Comparison of ENCODE assay signal across 28 mouse cellular contexts in the genomic region with DNA sequence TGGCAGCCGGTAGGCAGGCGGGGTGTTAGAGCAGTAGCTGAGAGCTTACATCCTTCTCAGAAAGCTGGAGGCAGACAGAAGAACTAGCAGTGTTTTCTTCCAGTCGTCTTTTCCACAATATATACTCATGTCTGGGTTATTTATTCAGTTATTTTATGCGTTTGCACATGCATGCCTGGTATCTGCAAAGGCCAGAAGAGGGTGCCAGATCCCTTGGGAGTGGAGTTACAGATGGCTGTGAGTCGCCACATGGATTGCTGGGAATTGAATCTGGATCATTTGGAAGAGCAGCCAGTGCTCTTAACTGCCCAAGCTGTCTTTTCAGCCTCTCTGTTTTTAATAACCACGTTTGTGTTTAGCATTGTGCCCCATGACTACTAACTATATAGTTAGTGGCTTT. TPM values are rescaled to one million over a fixed set of nuclear protein-coding genes. Genes with fewer than 3 reads are reported as not detected.
DNase-seq lines count a peak whose midpoint lies in the region; ATAC-seq and TF ChIP-seq lines count a peak whose summit lies in the region.
"Had no signal": no experiment of that assay in that cellular context is flagged by ENCODE, and none has a peak within 500 bp of the region (broad histone marks: within the 10 kb centered on the region; RNA-seq: fewer than 3 reads in every experiment).

No protein-coding gene starts in this region.

- POLR2A ChIA-PET in Patski (lab: Charles Lee): no interaction called here

- ATAC-seq in kidney, postnatal 0 days (replicated peaks; ENCODE audit: low FRiP score, low read depth): no peak
- no peak for ATAC-seq in kidney, embryonic 16.5 days (ENCODE audit: low FRiP score, low TSS enrichment)
- no peak for ATAC-seq in Patski
- no peak for ATAC-seq in erythroid progenitor cell, adult 5-6 weeks (replicated peaks; ENCODE audit: low FRiP score, poor library complexity, severe bottlenecking)
- no peak for ATAC-seq in erythroblast, adult 5-6 weeks (replicated peaks; ENCODE audit: low FRiP score, poor library complexity, severe bottlenecking)
- ATAC-seq: activated CD4-positive, CD25-positive, alpha-beta regulatory T cell, adult 4 months; intestine, embryonic 16.5 days had no signal

- in situ Hi-C loops in Patski (cut with MboI; ENCODE audit: low pct_unique_long_range_greater_than_20kb): no loop called here

- H3K27ac ChIP-seq in gastrocnemius, adult 2 months: no peak overlapping the region
- H3K27ac ChIP-seq in kidney, postnatal 0 days: no peak overlapping the region
- H3K27ac ChIP-seq in kidney, embryonic 16.5 days (ENCODE audit: low read length): no peak overlapping the region
- H3K27ac ChIP-seq: embryonic facial prominence, embryonic 15.5 days; forebrain, embryonic 12.5 days; heart, embryonic 15.5 days; hindbrain, embryonic 10.5 days; hindbrain, embryonic 14.5 days had no signal

- intact Hi-C loops in gastrocnemius, adult 2 months (cut with DNase I): no loop called here

- CTCF ChIA-PET in Patski (lab: Charles Lee): interaction anchor here (1.4 kb wide), 1 partner anchor 19 kb away, joined by 3 read pairs; no protein-coding TSS in a partner anchor

- DNase-seq in gastrocnemius, adult 2 months: no peak
- no peak for DNase-seq in gastrocnemius, adult 18-20 months (ENCODE audit: low spot score)
- no peak for DNase-seq in kidney, postnatal 0 days (ENCODE audit: low spot score)
- peak; percentile 25 for DNase-seq in 3T3-L1 (ENCODE audit: low read depth, low spot score)
- no peak for DNase-seq in Patski (ENCODE audit: low read depth, low spot score)
- DNase-seq: adrenal gland, postnatal 14 days; cerebellum, adult 11-12 months; cerebellum, adult 9-10 months; embryo, embryonic 11 days; gastrocnemius, postnatal 10 days; heart, adult 18-20 months had no signal

- no peaks in the 10 kb centered on the region for H3K9me3 ChIP-seq in kidney, postnatal 0 days (replicated peaks; ENCODE audit: low read length)
- no peaks in the 10 kb centered on the region for H3K9me3 ChIP-seq in kidney, embryonic 16.5 days (ENCODE audit: low read length)
- H3K9me3 ChIP-seq: embryonic facial prominence, embryonic 15.5 days; forebrain, embryonic 12.5 days; heart, embryonic 15.5 days; hindbrain, embryonic 10.5 days had no signal

- no peaks in the 10 kb centered on the region for H3K27me3 ChIP-seq in kidney, postnatal 0 days (ENCODE audit: insufficient read depth, low read length)
- H3K27me3 ChIP-seq in kidney, embryonic 16.5 days (ENCODE audit: insufficient read depth, low read length): no peaks in the 10 kb centered on the region
- H3K27me3 ChIP-seq in Patski: no peaks in the 10 kb centered on the region
- H3K27me3 ChIP-seq: CH12.LX; embryonic facial prominence, embryonic 15.5 days; forebrain, embryonic 12.5 days; heart, embryonic 15.5 days had no signal

- 0 out of 2 replicates have a peak, but pooled peaks have one; percentile 3 for TF ChIP-seq CTCF in gastrocnemius, adult 2 months (IDR thresholded peaks at IDR 0.05)
- TF ChIP-seq CTCF in kidney, postnatal 0 days (IDR thresholded peaks at IDR 0.05; ENCODE audit: low read depth): peak; percentile 22; the same call in 1 of the 2 replicates
- peak; percentile 65 for TF ChIP-seq CTCF in Patski (IDR thresholded peaks at IDR 0.05)

- 89% methylated on average over 6 of the region's 6 CpGs for WGBS in kidney, postnatal 0 days
- WGBS in kidney, embryonic 16.5 days: 84% methylated on average over 6 of the region's 6 CpGs

- no peaks in the 10 kb centered on the region for H3K4me1 ChIP-seq in kidney, postnatal 0 days (replicated peaks; ENCODE audit: insufficient read depth, low read length)
- no peaks in the 10 kb centered on the region for H3K4me1 ChIP-seq in kidney, embryonic 16.5 days (ENCODE audit: insufficient read depth, low read length)
- H3K4me1 ChIP-seq: embryonic facial prominence, embryonic 15.5 days; forebrain, embryonic 12.5 days; heart, embryonic 15.5 days; hindbrain, embryonic 10.5 days had no signal

- H3K4me3 ChIP-seq in gastrocnemius, adult 2 months: no peak overlapping the region
- no peak overlapping the region for H3K4me3 ChIP-seq in kidney, postnatal 0 days (replicated peaks; ENCODE audit: low read depth, low read length)
- no peak overlapping the region for H3K4me3 ChIP-seq in kidney, embryonic 16.5 days (ENCODE audit: low read length)
- H3K4me3 ChIP-seq: embryonic facial prominence, embryonic 15.5 days; forebrain, embryonic 12.5 days; heart, embryonic 15.5 days; hindbrain, embryonic 10.5 days had no signal

- no peak overlapping the region for H3K4me2 ChIP-seq in kidney, postnatal 0 days (ENCODE audit: low read length)
- no peak overlapping the region for H3K4me2 ChIP-seq in kidney, embryonic 16.5 days (replicated peaks; ENCODE audit: low read depth, low read length)
- H3K4me2 ChIP-seq: embryonic facial prominence, embryonic 15.5 days; forebrain, embryonic 12.5 days; heart, embryonic 11.5 days; heart, embryonic 15.5 days; hindbrain, embryonic 14.5 days had no signal

- peaks cover 4% of the 10 kb centered on the region; the same call in 1 of the 2 replicates for H3K36me3 ChIP-seq in kidney, postnatal 0 days (ENCODE audit: insufficient read depth, low read length)
- peaks cover 4% of the 10 kb centered on the region; the same call in 1 of the 2 replicates for H3K36me3 ChIP-seq in kidney, embryonic 16.5 days (ENCODE audit: insufficient read depth, low read length)

- H3K9ac ChIP-seq in kidney, postnatal 0 days (ENCODE audit: low read depth, low read length): no peak overlapping the region
- H3K9ac ChIP-seq in kidney, embryonic 16.5 days (replicated peaks; ENCODE audit: low read length): no peak overlapping the region
- H3K9ac ChIP-seq: embryonic facial prominence, embryonic 15.5 days; forebrain, embryonic 12.5 days; heart, embryonic 15.5 days; hindbrain, embryonic 14.5 days had no signal

RNA-seq across cellular contexts. Expression of gene Fancd2, which starts 10.1 kb away (rescaled TPM):
- under 1 TPM; 0.10 to 0.28 TPM for total RNA-seq in gastrocnemius, adult 2 months (2021)
- under 1 TPM; 0.09 to 0.32 TPM for total RNA-seq in gastrocnemius, adult 18-20 months (2021)
- polyA plus RNA-seq in kidney, postnatal 0 days (2015; fragmentation: Nextera tagmentation; extraction: Ambion mirVana): 3.0 and 5.1 TPM in 2 replicates
- 10.7 and 12.0 TPM in 2 replicates for polyA plus RNA-seq in kidney, embryonic 16.5 days (2015; fragmentation: Nextera tagmentation; extraction: Ambion mirVana)
- 8.2 TPM for polyA plus RNA-seq in Patski (2021)
- total RNA-seq in erythroid progenitor cell, adult 5-6 weeks (2015; ENCODE audit: low replicate concordance): 33.9 and 57.8 TPM in 2 replicates
- 28.6 and 48.3 TPM in 2 replicates for total RNA-seq in erythroid progenitor cell, adult 5-6 weeks (2017; ENCODE audit: low replicate concordance)
- 27.8 and 40.3 TPM in 2 replicates for total RNA-seq in erythroblast, adult 5-6 weeks (2015; ENCODE audit: low replicate concordance)
- 32.1 and 36.5 TPM in 2 replicates for total RNA-seq in erythroblast, adult 5-6 weeks (2017; ENCODE audit: low replicate concordance)

RNA-seq across cellular contexts. Expression of gene Emc3, which starts 10.2 kb away (rescaled TPM):
- total RNA-seq in gastrocnemius, adult 2 months (2021): 10 to 100 TPM; 54.9 to 63.2 TPM
- total RNA-seq in gastrocnemius, adult 18-20 months (2021): 10 to 100 TPM; 53.8 to 59.1 TPM
- 114 and 118 TPM in 2 replicates for polyA plus RNA-seq in kidney, postnatal 0 days (2015; fragmentation: Nextera tagmentation; extraction: Ambion mirVana)
- 120 and 122 TPM in 2 replicates for polyA plus RNA-seq in kidney, embryonic 16.5 days (2015; fragmentation: Nextera tagmentation; extraction: Ambion mirVana)
- 162 TPM for polyA plus RNA-seq in Patski (2021)
- total RNA-seq in erythroid progenitor cell, adult 5-6 weeks (2015; ENCODE audit: low replicate concordance): 23.5 and 67.8 TPM in 2 replicates
- total RNA-seq in erythroid progenitor cell, adult 5-6 weeks (2017; ENCODE audit: low replicate concordance): 15.2 and 28.4 TPM in 2 replicates
- 21.5 and 28.8 TPM in 2 replicates for total RNA-seq in erythroblast, adult 5-6 weeks (2015; ENCODE audit: low replicate concordance)
- total RNA-seq in erythroblast, adult 5-6 weeks (2017; ENCODE audit: low replicate concordance): 18.2 and 21.3 TPM in 2 replicates

RNA-seq across cellular contexts. Expression of gene Prrt3, which starts 39.9 kb away (rescaled TPM):
- under 1 TPM; 0.08 to 0.11 TPM for total RNA-seq in gastrocnemius, adult 2 months (2021)
- total RNA-seq in gastrocnemius, adult 18-20 months (2021): under 1 TPM in 1 of 2 experiments, not detected in 1; 0.07 TPM
- polyA plus RNA-seq in kidney, postnatal 0 days (2015; fragmentation: Nextera tagmentation; extraction: Ambion mirVana): 0.52 and 0.55 TPM in 2 replicates
- polyA plus RNA-seq in kidney, embryonic 16.5 days (2015; fragmentation: Nextera tagmentation; extraction: Ambion mirVana): 0.97 and 0.99 TPM in 2 replicates
- 0.63 TPM for polyA plus RNA-seq in Patski (2021)
- total RNA-seq in erythroid progenitor cell, adult 5-6 weeks (2015; ENCODE audit: low replicate concordance): not detected in 2 replicates
- total RNA-seq in erythroid progenitor cell, adult 5-6 weeks (2017; ENCODE audit: low replicate concordance): not detected in 2 replicates
- not detected in 2 replicates for total RNA-seq in erythroblast, adult 5-6 weeks (2015; ENCODE audit: low replicate concordance)
- total RNA-seq in erythroblast, adult 5-6 weeks (2017; ENCODE audit: low replicate concordance): 0.34 TPM in 1 of 2 replicates, not detected in the other
- total RNA-seq: CH12.LX; common myeloid progenitor, adult 5-6 weeks; heart, adult 18-20 months; heart, postnatal 25 days had no signal

RNA-seq across cellular contexts. Expression of gene Creld1, which starts 58.5 kb away (rescaled TPM):
- total RNA-seq in gastrocnemius, adult 2 months (2021): 10 to 100 TPM; 47.5 to 54.4 TPM
- 10 to 100 TPM; 42.1 to 45.1 TPM for total RNA-seq in gastrocnemius, adult 18-20 months (2021)
- 25.7 and 28.7 TPM in 2 replicates for polyA plus RNA-seq in kidney, postnatal 0 days (2015; fragmentation: Nextera tagmentation; extraction: Ambion mirVana)
- 43.4 and 45.8 TPM in 2 replicates for polyA plus RNA-seq in kidney, embryonic 16.5 days (2015; fragmentation: Nextera tagmentation; extraction: Ambion mirVana)
- polyA plus RNA-seq in Patski (2021): 131 TPM
- total RNA-seq in erythroid progenitor cell, adult 5-6 weeks (2015; ENCODE audit: low replicate concordance): not detected in 2 replicates
- not detected in 2 replicates for total RNA-seq in erythroid progenitor cell, adult 5-6 weeks (2017; ENCODE audit: low replicate concordance)
- total RNA-seq in erythroblast, adult 5-6 weeks (2015; ENCODE audit: low replicate concordance): not detected in 2 replicates
- total RNA-seq in erythroblast, adult 5-6 weeks (2017; ENCODE audit: low replicate concordance): 2.7 TPM in 1 of 2 replicates, not detected in the other

RNA-seq across cellular contexts. Expression of gene Fancd2os, which starts 58.9 kb away (rescaled TPM):
- total RNA-seq in gastrocnemius, adult 2 months (2021): not detected
- not detected for total RNA-seq in gastrocnemius, adult 18-20 months (2021)
- 1.6 TPM in 2 replicates for polyA plus RNA-seq in kidney, postnatal 0 days (2015; fragmentation: Nextera tagmentation; extraction: Ambion mirVana)
- 0.68 and 1.1 TPM in 2 replicates for polyA plus RNA-seq in kidney, embryonic 16.5 days (2015; fragmentation: Nextera tagmentation; extraction: Ambion mirVana)
- polyA plus RNA-seq in Patski (2021): not detected
- not detected in 2 replicates for total RNA-seq in erythroid progenitor cell, adult 5-6 weeks (2015; ENCODE audit: low replicate concordance)
- total RNA-seq in erythroid progenitor cell, adult 5-6 weeks (2017; ENCODE audit: low replicate concordance): not detected in 2 replicates
- not detected in 2 replicates for total RNA-seq in erythroblast, adult 5-6 weeks (2015; ENCODE audit: low replicate concordance)
- total RNA-seq in erythroblast, adult 5-6 weeks (2017; ENCODE audit: low replicate concordance): not detected in 2 replicates
- total RNA-seq: adrenal gland, adult 18-20 months; adrenal gland, postnatal 14 days; CH12.LX; common myeloid progenitor, adult 5-6 weeks; gastrocnemius, postnatal 10 days; gastrocnemius, postnatal 4 days; heart, adult 18-20 months; heart, postnatal 25 days had no signal
- polyA plus RNA-seq: activated CD4-positive, CD25-positive, alpha-beta regulatory T cell, adult 4 months; embryonic facial prominence, embryonic 11.5 days; embryonic facial prominence, embryonic 15.5 days; hindbrain, embryonic 14.5 days; intestine, embryonic 16.5 days had no signal

Comparison
In these comparisons a context has a peak if more than half of its experiments do, and no peak if none do; other contexts are left out.
1. CTCF ChIP-seq: peak in every context shown above with its lines; median percentile 65 in Patski; 22 in kidney, postnatal 0 days; 3 in gastrocnemius, adult 2 months.
2. RNA of gene Fancd2, which starts 10.1 kb away (total RNA-seq): 28.6 to 57.8 TPM in erythroid progenitor cell, adult 5-6 weeks and 27.8 to 40.3 TPM in erythroblast, adult 5-6 weeks; 0.09 to 0.32 TPM in gastrocnemius, adult 18-20 months and 0.10 to 0.28 TPM in gastrocnemius, adult 2 months; every median in the first group is over 10 times any median in the second.